Mouse (Mus musculus) lung, adult 2 months (tissue): ENCODE measurements around the gene Olfr854.

Experiments used
- CTCF ChIP-seq: fragments of 200-500 bp; IDR thresholded peaks from 2 replicates; pipeline ENCODE4 v1.5.1; 2011; ENCODE audit warnings: mild to moderate bottlenecking, low read length, control low read depth; ENCODE audit not compliant: insufficient read depth
- POLR2A ChIP-seq: fragments of 200-500 bp; IDR thresholded peaks from 2 replicates; pipeline ENCODE4 v1.6.1; 2011; ENCODE audit warnings: low read depth, mild to moderate bottlenecking, control low read depth, low read length, borderline replicate concordance; ENCODE audit errors: extremely low read depth

DNA sequence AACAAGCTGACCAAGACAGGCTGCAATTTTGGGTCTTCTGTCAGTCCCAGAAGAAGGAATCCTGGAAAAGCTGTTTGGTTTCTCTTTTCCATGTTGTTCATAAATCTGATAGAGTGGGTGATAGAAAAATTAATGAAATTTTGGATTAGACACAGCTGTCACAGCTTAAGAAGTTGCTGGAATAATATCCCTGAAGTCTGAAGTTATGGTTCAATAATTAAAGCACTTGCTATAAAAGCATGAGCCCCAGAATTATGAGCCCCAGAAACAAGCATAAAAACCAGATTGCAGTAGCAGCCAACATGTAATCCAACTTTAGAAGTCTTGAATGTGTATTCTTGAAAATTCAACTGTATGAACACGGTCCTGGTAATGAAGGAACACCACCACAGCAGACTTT, at the start of gene Olfr854:
- TF ChIP-seq CTCF (no peak), POLR2A (no peak)
